Mouse (Mus musculus) kidney, embryonic 14.5 days (tissue): ENCODE measurements around the gene Txnip. TPM values are rescaled to one million over a fixed set of nuclear protein-coding genes. Genes with fewer than 3 reads are reported as not detected.

Source experiments
- ATAC-seq: fragments of 200-750 bp; cut with Nextera tagmentation; 2 replicates; pipeline ENCODE4 v1.8.0; 2017; ENCODE audit warnings: moderate number of reproducible peaks, mild to moderate bottlenecking, moderate TSS enrichment, moderate library complexity; ENCODE audit not compliant: low FRiP score, low TSS enrichment
- H3K27ac ChIP-seq: fragments of 300-500 bp; sonication (generic); 2 replicates; pipeline ENCODE4 v1.5.1; 2014; ENCODE audit warnings: low read depth, mild to moderate bottlenecking, low read length, moderate library complexity, mixed read lengths
- H3K27me3 ChIP-seq: fragments of 300-500 bp; sonication (generic); 2 replicates; pipeline ENCODE4 v1.6.1; 2014; ENCODE audit warnings: mild to moderate bottlenecking, low read length; ENCODE audit not compliant: control insufficient read depth, insufficient read depth
- H3K36me3 ChIP-seq: fragments of 300-500 bp; sonication (generic); 2 replicates; pipeline ENCODE4 v1.6.1; 2014; ENCODE audit warnings: low read length, mixed read lengths; ENCODE audit not compliant: control insufficient read depth, insufficient read depth
- H3K4me1 ChIP-seq: fragments of 300-500 bp; sonication (generic); 2 replicates; pipeline ENCODE4 v1.6.1; 2014; ENCODE audit warnings: low read length, mixed read lengths; ENCODE audit not compliant: control insufficient read depth, insufficient read depth
- H3K4me2 ChIP-seq: fragments of 300-500 bp; sonication (generic); replicated peaks from 2 replicates; pipeline ENCODE4 v1.6.1; 2014; ENCODE audit warnings: low read depth, mild to moderate bottlenecking, low read length
- H3K4me3 ChIP-seq: fragments of 300-500 bp; sonication (generic); 2 replicates; pipeline ENCODE4 v1.5.1; 2014; ENCODE audit warnings: mild to moderate bottlenecking, low read length
- H3K9ac ChIP-seq: fragments of 300-500 bp; sonication (generic); 2 replicates; pipeline ENCODE4 v1.6.1; 2014; ENCODE audit warnings: low read depth, mild to moderate bottlenecking, low read length, moderate library complexity
- H3K9me3 ChIP-seq: fragments of 300-500 bp; sonication (generic); 2 replicates; pipeline ENCODE4 v1.6.1; 2016; ENCODE audit warnings: low read length; ENCODE audit not compliant: control insufficient read depth
- WGBS: fragments of 180-500 bp; shearing (Covaris S2); extraction: QIAGEN DNeasy Blood & Tissue Kit; methylation state at CpG from one replicate; pipeline ENCODE4 v1.1.7; 2014; 5-methylcytosine and 5-hydroxymethylcytosine counted together
- polyA plus RNA-seq: library from polyadenylated mRNA; unstranded; fragments of >200 nt; fragmentation: Nextera tagmentation; extraction: Ambion mirVana; gene quantifications from 2 replicates; pipeline ENCODE4 v1.2.1, GENCODE M21; 2014

Txnip gene
- polyA plus RNA-seq, 1 experiment from 2014 or later: 148 TPM

DNA sequence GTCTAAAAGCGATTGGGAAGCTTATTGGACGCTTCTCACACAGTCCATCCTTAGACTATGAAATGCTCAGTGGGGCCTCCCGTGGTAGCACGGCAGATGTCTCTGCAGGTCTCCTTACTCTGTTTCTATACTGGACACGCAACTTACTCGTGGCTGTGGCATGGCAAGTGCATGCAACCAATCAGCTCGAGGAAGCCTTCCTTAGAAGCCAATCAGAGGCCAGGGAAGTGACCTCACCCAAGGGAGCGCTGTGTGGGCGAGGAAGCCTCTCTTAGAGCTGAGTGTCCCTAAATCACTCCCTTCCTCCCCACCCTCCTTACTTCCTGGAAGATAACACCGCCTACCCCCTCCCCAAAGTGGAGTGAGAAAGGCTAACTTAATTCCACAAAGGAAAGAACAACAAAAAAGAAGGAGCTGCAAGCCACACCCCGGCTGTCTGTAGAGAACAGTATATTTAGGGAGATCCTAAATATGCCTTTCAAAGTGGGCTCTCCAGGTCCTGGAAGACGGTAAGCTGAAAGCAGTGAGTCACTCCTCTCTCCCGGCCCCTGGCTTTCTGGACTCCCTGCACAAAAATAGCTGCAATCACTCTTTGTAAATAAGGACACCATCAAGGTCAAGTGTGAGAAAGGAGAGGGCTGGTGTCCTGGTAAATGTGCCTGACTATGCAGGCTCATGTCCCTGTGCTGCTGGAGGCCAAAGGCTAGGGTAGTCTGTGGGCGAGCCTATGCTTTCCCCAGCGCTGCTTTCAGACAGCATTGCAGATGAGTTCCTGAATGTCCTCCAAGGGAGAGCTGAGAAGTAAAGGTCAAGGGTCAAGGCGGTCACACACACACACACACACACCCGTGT lies 19.2 kb downstream of the Txnip start, which contains the start of gene Gm16253:
Gene Gm16253, plus strand, starts transcription at position 295 of the 852 bp plus-strand sequence.
- Histone ChIP-seq H3K9ac (peak within 1 kb of the TSS; percentile 0; the same call in 1 of the 2 replicates), H3K4me1 (peaks cover 18% of the 10 kb centered on the region), H3K27me3 (no peaks in the 10 kb centered on the region), H3K4me3 (peak within 1 kb of the TSS; percentile 6; the same call in 1 of the 2 replicates), H3K27ac (peak within 1 kb of the TSS; percentile 94), H3K9me3 (no peaks in the 10 kb centered on the region), H3K4me2 (peak within 1 kb of the TSS; percentile 35), H3K36me3 (no peaks in the 10 kb centered on the region)
- WGBS: 12% methylated on average over 17 of the region's 17 CpGs
- ATAC-seq: peak; percentile 93

DNA sequence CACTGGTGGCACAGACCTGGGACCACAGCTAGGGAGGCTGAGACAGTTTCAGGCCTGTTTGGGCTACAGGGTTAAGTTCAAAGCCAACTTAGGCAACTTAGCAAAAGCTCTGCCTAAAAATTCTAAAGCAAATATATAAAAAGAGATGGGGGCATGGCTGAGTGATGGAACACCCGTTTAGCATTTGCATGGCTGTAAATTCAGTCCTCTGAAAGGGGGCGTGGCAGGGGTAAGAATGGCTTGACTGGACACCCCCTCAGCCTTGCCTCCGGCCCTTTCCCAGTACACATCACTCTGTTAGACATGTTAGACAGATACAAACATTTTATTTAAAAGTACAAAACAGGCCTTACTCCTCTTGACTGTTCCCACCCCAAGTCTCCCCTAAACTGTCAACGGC lies 19.8 kb downstream of the Txnip start:
- no peak for ATAC-seq
- Histone ChIP-seq H3K27me3 (no peaks in the 10 kb centered on the region), H3K36me3 (no peaks in the 10 kb centered on the region), H3K4me1 (peaks cover 18% of the 10 kb centered on the region), H3K4me2 (peak overlapping the region; percentile 35; the same call in 1 of the 2 replicates), H3K27ac (peak overlapping the region; percentile 94), H3K9ac (peak overlapping the region; percentile 0; the same call in 1 of the 2 replicates), H3K4me3 (no peak overlapping the region), H3K9me3 (no peaks in the 10 kb centered on the region)
- WGBS: 46% methylated on average over 4 of the region's 4 CpGs

DNA sequence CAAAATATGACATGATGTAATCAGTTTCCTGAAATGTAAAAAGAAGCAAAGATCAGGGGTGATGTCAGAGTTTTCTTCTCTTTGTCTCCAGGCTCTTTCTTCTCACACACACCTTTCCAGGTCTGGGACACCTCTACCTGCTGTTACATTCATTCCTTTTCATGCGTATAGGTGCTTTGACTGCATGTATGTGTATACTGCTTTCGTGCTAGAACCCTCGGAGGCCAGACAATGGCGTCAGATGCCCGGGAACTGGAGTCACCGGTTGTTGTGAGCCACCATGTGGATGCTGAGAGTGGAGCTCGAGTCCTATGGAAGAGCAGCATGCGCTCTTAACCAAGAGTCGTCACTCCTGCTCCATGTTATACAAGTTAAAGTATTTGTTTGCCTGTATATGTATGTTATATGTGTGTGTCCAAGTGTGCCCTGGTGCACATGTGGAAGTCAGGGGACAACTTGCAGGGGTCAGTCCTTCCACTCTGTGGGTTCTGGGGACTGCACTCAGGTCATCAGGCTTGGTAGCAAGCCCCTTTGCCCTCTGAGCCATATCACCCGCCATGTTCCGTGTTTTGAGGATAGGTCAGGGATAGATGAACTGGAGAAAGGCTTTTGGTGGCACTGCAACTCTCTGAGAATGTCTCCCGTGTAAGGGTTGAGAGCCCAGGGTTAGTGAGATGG lies 20.9 kb downstream of the Txnip start:
- Histone ChIP-seq H3K36me3 (no peaks in the 10 kb centered on the region), H3K4me1 (peaks cover 18% of the 10 kb centered on the region), H3K9me3 (no peaks in the 10 kb centered on the region), H3K9ac (no peak overlapping the region), H3K27me3 (no peaks in the 10 kb centered on the region), H3K4me3 (no peak overlapping the region), H3K27ac (no peak overlapping the region), H3K4me2 (no peak overlapping the region)
- WGBS: 79% methylated on average over 12 of the region's 12 CpGs
- ATAC-seq: no peak

DNA sequence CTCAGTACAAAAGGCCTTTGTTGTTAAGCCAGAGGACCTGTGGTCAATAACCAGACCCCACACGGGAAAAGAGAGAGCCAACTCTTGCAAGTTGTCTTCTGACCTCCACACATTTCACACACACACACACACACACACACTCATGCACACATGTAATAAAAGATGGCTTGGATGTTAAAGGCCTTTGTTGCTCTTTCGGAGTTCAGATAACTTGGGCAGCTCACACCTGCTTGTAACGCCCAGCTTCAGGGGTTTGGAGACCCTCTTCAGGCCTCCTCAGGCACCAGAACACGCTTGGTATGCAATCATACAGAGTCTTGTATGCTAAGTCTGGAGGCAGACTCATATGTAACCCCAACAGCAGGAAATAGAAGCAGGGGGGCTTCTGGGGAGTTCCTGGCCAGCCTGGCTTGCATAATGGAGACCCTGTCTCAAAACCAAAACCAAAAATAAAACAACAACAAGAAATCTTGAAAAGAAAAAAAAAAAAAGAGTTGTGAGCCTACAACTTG lies 21.5 kb downstream of the Txnip start:
- Histone ChIP-seq H3K9ac (no peak overlapping the region), H3K27me3 (no peaks in the 10 kb centered on the region), H3K27ac (no peak overlapping the region), H3K36me3 (no peaks in the 10 kb centered on the region), H3K4me2 (peak overlapping the region; percentile 10; the same call in 1 of the 2 replicates), H3K4me1 (peaks cover 18% of the 10 kb centered on the region), H3K4me3 (no peak overlapping the region), H3K9me3 (no peaks in the 10 kb centered on the region)
- 75% methylated on average over 4 of the region's 4 CpGs for WGBS
- ATAC-seq: no peak

DNA sequence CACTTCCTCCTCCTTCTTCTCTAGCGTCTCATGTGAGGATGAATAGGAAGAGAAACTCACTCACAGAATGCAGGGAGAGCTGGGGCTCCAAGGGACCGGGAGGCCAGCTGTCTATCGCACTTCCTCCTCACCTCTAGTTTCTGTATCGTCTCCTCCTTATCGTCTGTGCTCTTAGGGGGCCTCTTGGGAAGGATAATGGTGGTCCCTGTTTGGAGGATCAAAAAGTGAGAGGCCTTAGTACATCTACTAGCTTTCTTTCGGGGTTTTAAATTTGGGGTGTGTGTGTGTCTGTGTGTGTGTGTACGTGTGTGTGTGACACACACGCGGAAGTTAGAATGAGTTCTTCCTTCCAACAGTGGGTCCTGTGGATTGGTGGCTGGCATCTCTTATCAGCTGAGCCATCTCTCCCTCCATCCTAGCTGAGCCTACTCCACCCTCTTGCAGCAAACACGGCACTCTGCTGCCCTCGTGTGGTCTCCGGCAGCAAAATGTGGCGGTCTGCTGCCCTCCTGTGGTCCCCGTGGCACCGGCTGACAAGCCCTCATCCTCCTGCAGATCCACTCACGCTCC lies 22.2 kb downstream of the Txnip start:
- Histone ChIP-seq H3K4me3 (peak overlapping the region; percentile 18; the same call in 1 of the 2 replicates), H3K27me3 (no peaks in the 10 kb centered on the region), H3K36me3 (no peaks in the 10 kb centered on the region), H3K27ac (0 out of 2 replicates have a peak overlapping the region, but pooled peaks have one; percentile 33), H3K9ac (no peak overlapping the region), H3K4me1 (peaks cover 18% of the 10 kb centered on the region), H3K9me3 (no peaks in the 10 kb centered on the region), H3K4me2 (peak overlapping the region; percentile 35)
- ATAC-seq: peak; percentile 50
- 11% methylated on average over 16 of the region's 16 CpGs for whole genome bisulfite sequencing

DNA sequence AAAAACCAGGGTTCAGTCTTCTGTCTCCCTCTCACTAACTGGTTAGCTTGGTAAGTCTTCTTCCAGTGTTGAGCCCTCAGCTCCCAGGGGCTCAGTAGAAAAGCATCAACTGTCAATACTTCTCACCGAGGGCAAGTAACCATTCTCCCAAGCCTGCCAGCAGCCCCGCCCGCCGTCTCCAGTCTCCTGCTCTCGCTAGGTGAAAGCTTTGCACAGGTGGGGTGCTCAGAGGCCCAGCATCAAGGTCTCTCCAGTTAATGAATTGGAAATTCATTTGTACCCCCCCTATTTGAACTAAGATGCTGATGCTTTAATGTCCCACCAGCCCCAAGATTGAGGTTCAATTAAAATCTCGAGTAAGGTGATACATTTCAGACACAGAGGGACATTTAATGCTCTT lies 23.4 kb downstream of the Txnip start:
- no peaks in the 10 kb centered on the region for H3K9me3 ChIP-seq
- 48% methylated on average over 6 of the region's 6 CpGs for WGBS

DNA sequence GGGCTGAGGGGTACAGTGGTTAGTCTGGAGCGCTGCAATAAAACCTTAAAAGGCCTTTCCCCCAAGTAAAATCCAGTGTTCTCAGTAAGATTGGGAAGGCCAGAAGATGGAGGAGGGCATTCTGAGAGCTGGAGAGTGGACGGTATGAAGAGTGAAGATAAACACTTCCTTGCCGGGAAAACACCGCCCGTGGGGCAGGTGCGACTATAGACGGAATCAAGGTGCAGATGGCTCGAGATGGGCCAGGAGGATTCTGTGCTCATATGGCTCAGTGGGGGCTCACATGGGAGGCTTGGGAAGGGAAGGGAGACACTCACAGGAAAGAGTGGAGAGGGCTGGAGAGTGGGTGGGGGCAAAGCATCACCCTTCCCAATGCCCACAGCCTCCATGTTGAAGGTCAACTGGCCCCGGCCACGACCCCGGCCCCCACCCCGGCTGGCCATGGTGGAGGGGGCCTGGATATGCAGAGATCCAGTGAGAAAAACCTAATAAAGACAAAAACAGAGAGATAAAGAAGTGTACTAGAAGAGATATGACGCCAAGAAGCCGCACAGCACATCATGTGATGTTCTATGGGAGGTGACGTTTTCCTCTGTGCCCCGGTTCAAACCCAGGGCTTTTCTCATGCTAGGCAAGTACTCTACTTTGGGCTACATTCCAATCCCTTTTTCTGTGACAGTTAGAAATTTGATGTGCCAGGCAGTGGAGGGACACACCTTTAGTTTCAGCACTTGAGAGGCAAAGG lies 24.2 kb downstream of the Txnip start:
- Histone ChIP-seq H3K9me3 (no peaks in the 10 kb centered on the region), H3K4me2 (no peak overlapping the region), H3K36me3 (no peaks in the 10 kb centered on the region), H3K27me3 (no peaks in the 10 kb centered on the region), H3K27ac (no peak overlapping the region), H3K9ac (no peak overlapping the region), H3K4me1 (peaks cover 12% of the 10 kb centered on the region), H3K4me3 (no peak overlapping the region)
- no peak for ATAC-seq
- WGBS: 82% methylated on average over 16 of the region's 16 CpGs

More for the DNA sequence above, 23.4 kb downstream of the Txnip start:
- Histone ChIP-seq H3K27ac (no peak overlapping the region), H3K27me3 (no peaks in the 10 kb centered on the region), H3K4me3 (no peak overlapping the region), H3K9ac (no peak overlapping the region), H3K4me2 (no peak overlapping the region), H3K36me3 (no peaks in the 10 kb centered on the region), H3K4me1 (peaks cover 12% of the 10 kb centered on the region)
- ATAC-seq: no peak

DNA sequence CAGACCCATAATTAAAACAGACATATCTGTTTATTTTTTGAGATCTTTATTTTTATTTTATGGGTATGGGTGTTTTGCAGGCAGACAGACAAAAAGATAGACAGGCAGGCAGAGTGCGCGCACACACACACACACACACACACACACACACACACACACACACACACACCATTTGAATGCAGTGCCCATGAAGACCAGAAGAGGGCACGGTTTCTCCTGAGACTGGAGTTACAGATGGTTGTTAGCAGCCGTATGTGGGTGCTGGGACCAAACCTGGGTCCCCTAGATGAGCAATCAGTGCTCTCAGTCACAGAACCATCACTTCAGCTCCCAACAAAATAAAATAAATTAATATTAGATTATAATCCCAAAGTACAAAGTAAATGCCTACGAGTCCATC lies 25.6 kb downstream of the Txnip start:
- Histone ChIP-seq H3K4me3 (no peak overlapping the region), H3K27me3 (no peaks in the 10 kb centered on the region), H3K9me3 (no peaks in the 10 kb centered on the region), H3K9ac (no peak overlapping the region), H3K4me2 (no peak overlapping the region), H3K4me1 (peaks cover 4% of the 10 kb centered on the region), H3K27ac (no peak overlapping the region), H3K36me3 (no peaks in the 10 kb centered on the region)
- 90% methylated on average over 5 of the region's 5 CpGs for WGBS
- ATAC-seq: no peak
